Mouse (Mus musculus) lung, adult 2 months (tissue): ENCODE data around the gene Spon1.

Experiments
- CTCF ChIP-seq: fragments of 200-500 bp; IDR thresholded peaks from 2 replicates; pipeline ENCODE4 v1.5.1; 2011; ENCODE audit warnings: mild to moderate bottlenecking, low read length, control low read depth; ENCODE audit not compliant: insufficient read depth
- POLR2A ChIP-seq: fragments of 200-500 bp; IDR thresholded peaks from 2 replicates; pipeline ENCODE4 v1.6.1; 2011; ENCODE audit warnings: low read depth, mild to moderate bottlenecking, control low read depth, low read length, borderline replicate concordance; ENCODE audit errors: extremely low read depth

- TF ChIP-seq CTCF (no peak), POLR2A (no peak)
Observed at GRCm38 (mm10) chr7:113965625-113966024, 199.8 kb downstream of the Spon1 start.
